Mouse (Mus musculus): ENCODE data around the gene Uevld.
"Not testable (repeated sequence)": the region's sequence is repeated elsewhere in the genome, so short reads cannot be mapped to it uniquely, and the experiment has no call there.

The Uevld gene

GRCm38 (mm10) chr7:46957831-46958691 lies at the start of gene Uevld:
Gene Uevld (minus strand): TSS chr7:46958527.
- in situ Hi-C loops (cut with MseI, MboI): no loop called here

- in situ Hi-C loops (cut with MseI, MboI): loop anchor here in 1 of 2 experiments (5.0 kb wide), 1 partner anchor 45 kb away; no protein-coding TSS in a partner anchor
These were observed 49.5 kb upstream of the Uevld start for GRCm38 (mm10) chr7:47007818-47008167.

DNA sequence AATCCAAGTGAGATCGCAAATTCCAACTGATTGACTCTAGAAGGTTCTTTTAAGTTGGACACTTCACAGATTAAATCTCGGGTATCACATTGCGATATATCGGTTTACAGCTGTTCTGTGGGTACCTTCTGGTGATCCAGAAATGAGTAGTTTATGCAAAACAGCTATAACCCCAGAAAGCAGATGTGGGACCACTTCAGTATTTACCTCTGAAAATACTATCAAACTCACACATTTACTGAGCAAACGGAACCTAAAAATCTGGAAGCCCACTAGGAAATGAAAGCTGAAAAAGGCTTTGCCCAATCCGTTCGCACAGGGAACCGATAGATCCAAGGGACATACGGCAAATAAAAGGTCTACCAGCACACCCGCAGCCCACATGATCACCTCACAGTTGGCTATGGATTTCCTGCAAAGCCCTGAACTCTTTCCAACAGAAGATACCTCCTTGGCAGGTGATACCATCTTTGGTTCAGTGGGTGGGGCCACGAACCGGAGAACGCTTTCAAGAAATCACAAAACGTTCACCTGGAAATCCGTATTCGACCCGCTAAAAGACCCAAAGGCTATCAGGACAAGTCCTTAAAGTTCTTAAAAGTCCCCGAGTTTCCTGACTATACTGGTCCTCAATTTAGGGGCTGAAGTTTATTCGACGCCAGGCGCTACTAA lies 48.9 kb upstream of the Uevld start:
- in situ Hi-C loops (cut with MseI, MboI): loop anchor here in 1 of 2 experiments (5.0 kb wide), 1 partner anchor 45 kb away; no protein-coding TSS in a partner anchor

- in situ Hi-C loops (cut with MseI, MboI): no loop called here
These were observed 45.2 kb upstream of the Uevld start for GRCm38 (mm10) chr7:47003411-47004115.

GRCm38 (mm10) chr7:47001900-47002275 lies 43.6 kb upstream of the Uevld start:
- in situ Hi-C loops (cut with MseI, MboI): no loop called here

GRCm38 (mm10) chr7:47001125-47001899 lies 43.0 kb upstream of the Uevld start:
- in situ Hi-C loops (cut with MseI, MboI): no loop called here

- in situ Hi-C loops (cut with MseI, MboI): no loop called here
These were observed 42.3 kb upstream of the Uevld start for GRCm38 (mm10) chr7:47000644-47000983.

- in situ Hi-C loops (cut with MseI, MboI): no loop called here
These were observed 41.8 kb upstream of the Uevld start for GRCm38 (mm10) chr7:46999983-47000643.

DNA sequence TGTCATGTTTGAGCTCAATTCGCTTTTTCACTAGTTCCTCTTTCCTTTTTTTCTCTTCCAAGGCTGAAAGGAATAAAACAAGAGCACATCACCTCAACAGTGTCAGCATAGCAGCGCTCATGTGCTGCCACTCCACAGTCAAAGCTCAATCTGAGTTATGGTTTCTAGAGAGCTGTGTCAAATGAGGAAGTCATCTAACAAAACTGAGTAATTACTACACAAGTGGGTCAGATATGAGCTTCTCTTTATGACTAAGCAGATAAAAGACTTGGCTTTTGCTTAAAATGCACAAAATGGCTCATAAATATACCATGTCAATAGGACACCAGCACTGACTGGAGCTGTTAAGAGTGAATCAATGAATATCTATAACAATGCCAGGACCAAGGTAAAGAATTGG lies 40.6 kb upstream of the Uevld start:
- in situ Hi-C loops (cut with MseI, MboI): no loop called here

- in situ Hi-C loops (cut with MseI, MboI): no loop called here
These were observed 39.5 kb upstream of the Uevld start for GRCm38 (mm10) chr7:46997644-46998395.

GRCm38 (mm10) chr7:46997008-46997407 lies 38.7 kb upstream of the Uevld start:
- in situ Hi-C loops (cut with MseI, MboI): no loop called here

- in situ Hi-C loops (cut with MseI, MboI): no loop called here
These were observed 37.2 kb upstream of the Uevld start for GRCm38 (mm10) chr7:46995558-46995957.

- in situ Hi-C loops (cut with MseI, MboI): no loop called here
These were observed 34.8 kb upstream of the Uevld start for GRCm38 (mm10) chr7:46993079-46993478.

- in situ Hi-C loops (cut with MseI, MboI): not testable (repeated sequence)
These were observed 31.1 kb upstream of the Uevld start for GRCm38 (mm10) chr7:46989387-46989786.

- in situ Hi-C loops (cut with MseI, MboI): no loop called here
These were observed 28.7 kb upstream of the Uevld start for GRCm38 (mm10) chr7:46987073-46987472.

GRCm38 (mm10) chr7:46986646-46987045 lies 28.3 kb upstream of the Uevld start:
- in situ Hi-C loops (cut with MseI, MboI): no loop called here

DNA sequence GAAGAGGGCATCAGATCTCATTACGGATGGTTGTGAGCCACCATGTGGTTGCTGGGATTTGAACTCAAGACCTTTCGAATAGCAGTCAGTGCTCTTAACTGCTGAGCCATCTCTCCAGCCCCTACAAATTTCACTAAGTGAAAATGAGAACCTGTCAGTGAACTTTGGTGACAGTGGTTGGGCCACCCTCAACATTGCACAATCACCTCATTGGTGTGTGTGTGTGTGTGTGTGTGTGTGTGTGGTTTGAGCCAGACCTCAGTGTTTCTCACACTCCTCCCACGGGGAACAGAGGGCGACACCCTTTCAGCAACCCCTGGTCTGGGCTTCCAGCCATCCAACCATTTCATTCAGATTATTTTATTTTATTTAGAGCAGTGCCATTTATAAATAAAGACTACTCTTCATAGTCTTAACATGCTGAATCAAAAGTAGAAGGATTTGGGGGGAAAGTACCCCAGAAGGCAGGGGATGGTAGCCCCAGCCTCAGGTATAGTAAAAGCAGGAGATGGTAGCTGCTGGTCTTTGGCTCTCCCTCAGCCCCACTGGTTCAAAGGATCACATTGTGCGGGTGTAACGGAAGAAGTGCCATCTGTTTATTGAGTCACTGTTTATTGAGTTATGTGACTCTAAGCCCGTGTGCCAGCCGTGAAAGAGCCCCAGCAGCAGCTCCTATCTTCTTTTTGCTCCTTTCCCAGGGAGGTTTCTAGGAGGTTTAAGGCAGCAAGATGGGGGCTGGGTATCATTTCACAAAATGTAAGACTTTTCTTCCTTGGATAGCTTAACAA lies 27.6 kb upstream of the Uevld start:
- in situ Hi-C loops (cut with MseI, MboI): no loop called here

DNA sequence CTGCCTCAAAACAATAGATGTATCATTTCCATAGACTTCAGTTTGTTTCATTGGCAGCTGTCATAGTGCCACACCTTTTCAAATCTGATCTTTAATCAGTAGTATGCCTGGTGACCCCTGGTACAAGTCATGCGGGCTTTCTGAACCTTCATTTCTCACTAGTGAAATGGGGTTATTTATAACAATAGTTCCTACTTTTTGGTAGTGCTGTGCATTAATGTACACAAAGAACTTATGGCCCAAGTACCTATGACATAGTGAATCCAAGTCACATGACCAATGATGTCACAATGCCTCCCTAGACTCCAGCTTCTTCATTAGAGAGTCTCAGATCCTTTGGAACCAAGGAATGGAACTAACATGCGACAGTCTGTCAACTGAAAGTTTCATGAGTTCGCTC lies 25.0 kb upstream of the Uevld start, which contains the start of gene Gm9999:
Gene Gm9999, plus strand, starts transcription at position 301 of the 400 bp plus-strand sequence.
- in situ Hi-C loops (cut with MseI, MboI): no loop called here

DNA sequence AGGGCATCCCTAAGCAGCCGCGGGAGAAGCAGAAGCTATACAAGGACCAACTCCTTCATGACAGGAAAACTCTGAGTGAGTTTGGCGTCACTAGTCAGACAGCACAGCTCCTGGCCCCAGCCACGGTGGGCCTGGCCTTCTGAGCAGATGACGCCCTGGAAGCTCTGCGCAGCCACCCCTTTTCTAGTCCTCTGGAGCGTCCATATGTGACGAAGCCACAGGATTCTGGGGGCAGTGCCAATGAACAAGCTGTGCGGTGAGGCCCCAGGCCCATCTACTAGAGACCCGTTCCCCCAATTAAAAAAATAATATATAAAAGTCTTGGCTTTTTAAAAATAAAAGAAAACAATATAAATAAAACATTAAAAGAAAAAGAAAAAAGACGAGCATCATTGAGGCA lies 17.1 kb upstream of the Uevld start:
- in situ Hi-C loops (cut with MseI, MboI): no loop called here
